In genomic region chr13:91824845-91825550, GRCm38 (mm10) we compare ENCODE assay signal across 15 mouse cellular contexts. TPM values are rescaled to one million over a fixed set of nuclear protein-coding genes. Genes with fewer than 3 reads are reported as not detected.
DNase-seq lines count a peak whose midpoint lies in the region; ATAC-seq lines count a peak whose summit lies in the region.
"Had no signal": no experiment of that assay in that cellular context is flagged by ENCODE, and none has a peak within 500 bp of the region (broad histone marks: within the 10 kb centered on the region; RNA-seq: fewer than 3 reads in every experiment).

No protein-coding gene starts in this region.

- DNase-seq in heart, adult 18-20 months: peak; percentile 58 to 68
- DNase-seq in 3T3-L1 (ENCODE audit: low read depth, low spot score): peak; percentile 54
- peak; percentile 92 for DNase-seq in embryonic facial prominence, embryonic 14.5 days (ENCODE audit: low spot score)
- peak; percentile 53 for DNase-seq in heart, postnatal 4 days
- DNase-seq in layer of hippocampus, adult 8-10 months (ENCODE audit: low spot score in 2 of 2): no peak
- DNase-seq in ovary, adult 18-20 months (ENCODE audit: low spot score): no peak
- DNase-seq: B cell, adult 2 months; cerebellum, postnatal 25 days; liver, embryonic 13.5 days had no signal

- H3K9me3 ChIP-seq in heart, embryonic 12.5 days (replicated peaks): no peaks in the 10 kb centered on the region
- H3K9me3 ChIP-seq in embryonic facial prominence, embryonic 14.5 days (ENCODE audit: control insufficient read depth, low read length): no peaks in the 10 kb centered on the region
- H3K9me3 ChIP-seq: forebrain, embryonic 15.5 days; liver, embryonic 13.5 days; midbrain, embryonic 15.5 days had no signal

- 80% methylated on average over 4 of the region's 4 CpGs for WGBS in heart, embryonic 12.5 days
- WGBS in embryonic facial prominence, embryonic 14.5 days: 37% methylated on average over 4 of the region's 4 CpGs

- H3K27ac ChIP-seq in heart, embryonic 12.5 days (ENCODE audit: poor library complexity, severe bottlenecking): no peak overlapping the region
- no peak overlapping the region; the same call in 1 of the 2 replicates for H3K27ac ChIP-seq in embryonic facial prominence, embryonic 14.5 days (replicated peaks; ENCODE audit: low read depth, low read length)
- H3K27ac ChIP-seq: forebrain, embryonic 15.5 days; liver, embryonic 13.5 days; midbrain, embryonic 15.5 days had no signal

- H3K4me3 ChIP-seq in heart, embryonic 12.5 days: no peak overlapping the region
- no peak overlapping the region for H3K4me3 ChIP-seq in embryonic facial prominence, embryonic 14.5 days (ENCODE audit: low read depth, low read length)
- H3K4me3 ChIP-seq: forebrain, embryonic 15.5 days; liver, embryonic 13.5 days; midbrain, embryonic 15.5 days had no signal

- no peak overlapping the region for H3K4me2 ChIP-seq in heart, embryonic 12.5 days
- no peak overlapping the region for H3K4me2 ChIP-seq in embryonic facial prominence, embryonic 14.5 days (ENCODE audit: low read depth, low read length)
- H3K4me2 ChIP-seq: forebrain, embryonic 15.5 days; liver, embryonic 13.5 days; midbrain, embryonic 15.5 days had no signal

- H3K36me3 ChIP-seq in heart, embryonic 12.5 days: no peaks in the 10 kb centered on the region
- H3K36me3 ChIP-seq in embryonic facial prominence, embryonic 14.5 days (ENCODE audit: control insufficient read depth, insufficient read depth, low read length): no peaks in the 10 kb centered on the region
- H3K36me3 ChIP-seq: forebrain, embryonic 15.5 days; liver, embryonic 13.5 days; midbrain, embryonic 15.5 days had no signal

- no peak overlapping the region for H3K9ac ChIP-seq in heart, embryonic 12.5 days
- H3K9ac ChIP-seq in embryonic facial prominence, embryonic 14.5 days (ENCODE audit: low read depth, low read length): no peak overlapping the region
- H3K9ac ChIP-seq: forebrain, embryonic 15.5 days; liver, embryonic 13.5 days; midbrain, embryonic 15.5 days had no signal

- no peaks in the 10 kb centered on the region for H3K27me3 ChIP-seq in heart, embryonic 12.5 days (replicated peaks)
- no peaks in the 10 kb centered on the region for H3K27me3 ChIP-seq in embryonic facial prominence, embryonic 14.5 days (replicated peaks; ENCODE audit: control insufficient read depth, insufficient read depth, low read length)
- H3K27me3 ChIP-seq: forebrain, embryonic 15.5 days; liver, embryonic 13.5 days; midbrain, embryonic 15.5 days had no signal

- no peaks in the 10 kb centered on the region for H3K4me1 ChIP-seq in heart, embryonic 12.5 days (replicated peaks)
- no peaks in the 10 kb centered on the region for H3K4me1 ChIP-seq in embryonic facial prominence, embryonic 14.5 days (ENCODE audit: control insufficient read depth, insufficient read depth, low read length)
- H3K4me1 ChIP-seq: forebrain, embryonic 15.5 days; liver, embryonic 13.5 days; midbrain, embryonic 15.5 days had no signal

- no peak for ATAC-seq in heart, embryonic 12.5 days (ENCODE audit: insufficient number of reproducible peaks, low FRiP score)
- ATAC-seq in embryonic facial prominence, embryonic 14.5 days (ENCODE audit: low read depth): peak; percentile 88
- ATAC-seq in megakaryocyte progenitor cell, adult 5-6 weeks (replicated peaks; ENCODE audit: poor library complexity): no peak
- ATAC-seq: forebrain, embryonic 15.5 days; midbrain, embryonic 15.5 days; Patski had no signal

RNA-seq across cellular contexts. Expression of gene Zcchc9, which starts 17.5 kb away (rescaled TPM):
- 10 to 100 TPM; 13.6 to 14.6 TPM for total RNA-seq in heart, adult 18-20 months (2021)
- 23.1 and 25.6 TPM in 2 replicates for polyA plus RNA-seq in heart, embryonic 12.5 days (2016; fragmentation: Nextera tagmentation; extraction: Ambion mirVana)
- 21.8 and 22.3 TPM in 2 replicates for polyA plus RNA-seq in embryonic facial prominence, embryonic 14.5 days (2014; fragmentation: Nextera tagmentation; extraction: Ambion mirVana)
- total RNA-seq in heart, postnatal 4 days (2021): 10 to 100 TPM; 21.6 to 22.9 TPM
- 10 to 100 TPM; 15.1 to 22.1 (median 18.2) TPM for total RNA-seq in layer of hippocampus, adult 8-10 months (2022)
- total RNA-seq in megakaryocyte progenitor cell, adult 5-6 weeks (2015): 40.9 and 46.5 TPM in 2 replicates
- 39.6 and 43.9 TPM in 2 replicates for total RNA-seq in megakaryocyte progenitor cell, adult 5-6 weeks (2017)

RNA-seq across cellular contexts. Expression of gene Ckmt2, which starts 51.7 kb away (rescaled TPM):
- total RNA-seq in heart, adult 18-20 months (2021): 1,000 to 10,000 TPM; 2,595 to 2,880 TPM
- polyA plus RNA-seq in heart, embryonic 12.5 days (2016; fragmentation: Nextera tagmentation; extraction: Ambion mirVana): 12.2 and 12.8 TPM in 2 replicates
- polyA plus RNA-seq in embryonic facial prominence, embryonic 14.5 days (2014; fragmentation: Nextera tagmentation; extraction: Ambion mirVana): 6.4 and 17.7 TPM in 2 replicates
- total RNA-seq in heart, postnatal 4 days (2021): 100 to 1,000 TPM; 279 to 301 TPM
- total RNA-seq in layer of hippocampus, adult 8-10 months (2022): under 1 TPM in 3 of 4 experiments, not detected in 1; 0.25 to 0.43 (median 0.41) TPM
- not detected in 2 replicates for total RNA-seq in megakaryocyte progenitor cell, adult 5-6 weeks (2015)
- total RNA-seq in megakaryocyte progenitor cell, adult 5-6 weeks (2017): not detected in 2 replicates
- polyA plus RNA-seq: forebrain, embryonic 15.5 days; hindbrain, embryonic 11.5 days; liver, embryonic 13.5 days; midbrain, embryonic 15.5 days; Patski had no signal

Comparison
In these comparisons a context has a peak if more than half of its experiments do, and no peak if none do; other contexts are left out.
1. DNase-seq: peak in heart, adult 18-20 months (2 of 2), 3T3-L1 (single experiment), embryonic facial prominence, embryonic 14.5 days (single experiment) and heart, postnatal 4 days (single experiment); none in layer of hippocampus, adult 8-10 months (0 of 2) and ovary, adult 18-20 months (single experiment).
2. RNA of gene Ckmt2, which starts 51.7 kb away (total RNA-seq): 2,595 to 2,880 TPM in heart, adult 18-20 months and 279 to 301 TPM in heart, postnatal 4 days; 0.25 to 0.43 TPM in layer of hippocampus, adult 8-10 months and not detected in megakaryocyte progenitor cell, adult 5-6 weeks; every median in the first group is over 100 times any median in the second.